Mouse (Mus musculus): ENCODE results near the gene Pth2r. TPM values are rescaled to one million over a fixed set of nuclear protein-coding genes. Genes with fewer than 3 reads are reported as not detected.

Gene Pth2r
- total and polyA plus RNA-seq, 3 experiments = not detected

DNA sequence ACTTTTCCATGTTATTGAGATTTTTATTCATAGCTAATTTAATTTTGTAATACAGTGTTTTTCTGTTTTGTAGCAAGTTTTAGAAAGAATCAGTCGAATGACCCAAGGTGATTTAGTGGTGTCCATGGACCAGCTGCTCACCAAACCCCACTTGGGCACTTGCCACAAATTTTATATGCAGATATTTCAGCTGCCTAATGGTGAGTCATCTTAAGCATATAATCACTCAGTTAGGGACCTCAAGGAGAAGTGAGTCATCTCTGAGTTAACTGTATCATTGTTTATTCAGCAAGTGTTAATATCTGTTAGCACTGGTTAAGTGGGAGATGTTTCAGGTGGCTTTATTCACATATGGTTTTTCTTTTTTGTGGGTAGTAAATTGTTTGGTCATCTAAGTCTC is 36.2 kb upstream of the Pth2r start:
- Histone ChIP-seq H3K27ac (ENCODE audit: insufficient read depth, low read depth) (no peak overlapping the region), H3K9me3 (replicated peaks; ENCODE audit: low read length) (no peaks in the 10 kb centered on the region), H3K4me3 (replicated peaks in 1 of 3; ENCODE audit: low read depth in 2 of 3, low read length in 2 of 3, poor library complexity in 1 of 3) (no peak overlapping the region), H3K36me3 (replicated peaks in 1 of 2; ENCODE audit: control insufficient read depth in 1 of 2, insufficient read depth in 1 of 2, low read length in 1 of 2) (peaks cover 14 to 58% of the 10 kb centered on the region in 2 experiments), H3K4me2 (ENCODE audit: insufficient read depth, low read depth, poor library complexity, severe bottlenecking) (no peak overlapping the region), H3K4me1 (ENCODE audit: control insufficient read depth in 1 of 2, insufficient read depth in 2 of 2) (peaks cover 0 to 4% of the 10 kb centered on the region in 2 experiments; a peak in 2 of 4 replicates), H3K27me3 (replicated peaks) (no peaks in the 10 kb centered on the region), H3K79me2 (replicated peaks; ENCODE audit: control insufficient read depth, extremely low read depth, insufficient read depth, poor library complexity, severe bottlenecking) (0 out of 2 replicates have a peak, but pooled peaks cover 2% of the 10 kb centered on the region), H3K9ac (ENCODE audit: insufficient read depth, low read depth) (no peak overlapping the region)
- TF ChIP-seq CHD1 (IDR thresholded peaks at IDR 0.05; ENCODE audit: low read depth, low read length) = no peak
- no peak for TF ChIP-seq MEF2A (IDR thresholded peaks at IDR 0.05; ENCODE audit: borderline replicate concordance, low read depth, low read length)
- no peak for TF ChIP-seq E2F4 (IDR thresholded peaks at IDR 0.05; ENCODE audit: insufficient replicate concordance, low read depth, low read length)
- no peak for TF ChIP-seq EP300 (IDR thresholded peaks at IDR 0.05; ENCODE audit: low read length)
- TF ChIP-seq POLR2AphosphoS2 (IDR thresholded peaks at IDR 0.05; ENCODE audit: low read depth, low read length) = no peak
- TF ChIP-seq GABPA (IDR thresholded peaks at IDR 0.05; ENCODE audit: insufficient replicate concordance, low read depth, low read length) = no peak
- in situ Hi-C loops (cut with MboI; ENCODE audit: low pct_ligation_motif_present, low pct_unique_long_range_greater_than_20kb, low sequenced_read_pairs) (no loop called here), dilution Hi-C loops (cut with MboI; ENCODE audit: extremely low pct_ligation_motif_present, extremely low pct_unique_long_range_greater_than_20kb, low sequenced_read_pairs) (no loop called here)
- DNase-seq (ENCODE audit: extremely low read depth) = no peak

DNA sequence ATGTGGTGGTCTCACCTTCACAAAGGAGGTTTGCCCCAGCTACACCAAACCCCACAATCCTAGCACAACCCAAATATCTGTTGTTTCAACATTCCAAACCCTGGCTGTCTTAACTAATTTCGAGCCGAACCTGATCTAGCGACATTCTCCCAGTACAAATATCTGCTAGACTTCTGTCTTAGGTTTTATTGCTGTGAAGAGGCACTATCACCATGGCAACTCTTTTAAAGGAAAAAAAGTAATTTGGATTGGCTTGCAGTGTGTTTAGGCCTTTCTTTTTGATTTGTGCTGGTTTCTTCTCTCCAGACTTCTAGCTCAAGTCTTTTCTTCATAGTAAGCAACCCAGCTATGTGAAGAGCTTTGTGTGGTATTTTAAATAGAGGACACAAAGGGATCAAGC is 1.4 kb upstream of the Pth2r start:
- Histone ChIP-seq H3K27ac (ENCODE audit: insufficient read depth, low read depth) (no peak overlapping the region), H3K9me3 (replicated peaks; ENCODE audit: low read length) (no peaks in the 10 kb centered on the region), H3K4me2 (ENCODE audit: insufficient read depth, low read depth, poor library complexity, severe bottlenecking) (no peak overlapping the region), H3K79me2 (replicated peaks; ENCODE audit: control insufficient read depth, extremely low read depth, insufficient read depth, poor library complexity, severe bottlenecking) (no peaks in the 10 kb centered on the region), H3K9ac (ENCODE audit: insufficient read depth, low read depth) (no peak overlapping the region), H3K27me3 (replicated peaks) (no peaks in the 10 kb centered on the region), H3K4me3 (replicated peaks in 1 of 3; ENCODE audit: low read depth in 2 of 3, low read length in 2 of 3, poor library complexity in 1 of 3) (no peak overlapping the region), H3K4me1 (ENCODE audit: control insufficient read depth in 1 of 2, insufficient read depth in 2 of 2) (no peaks in the 10 kb centered on the region), H3K36me3 (replicated peaks in 1 of 2; ENCODE audit: control insufficient read depth in 1 of 2, insufficient read depth in 1 of 2, low read length in 1 of 2) (peaks cover 4 to 27% of the 10 kb centered on the region in 2 experiments)
- no peak for DNase-seq (ENCODE audit: extremely low read depth)
- in situ Hi-C loops (cut with MboI; ENCODE audit: low pct_ligation_motif_present, low pct_unique_long_range_greater_than_20kb, low sequenced_read_pairs) = no loop called here
- dilution Hi-C loops (cut with MboI; ENCODE audit: extremely low pct_ligation_motif_present, extremely low pct_unique_long_range_greater_than_20kb, low sequenced_read_pairs) = no loop called here
- TF ChIP-seq MAX (IDR thresholded peaks at IDR 0.05; ENCODE audit: low read length) = no peak
- TF ChIP-seq CTCF (conservative IDR thresholded peaks at IDR 0.05 in 1 of 2, IDR thresholded peaks at IDR 0.05 in 1 of 2; ENCODE audit: low read depth in 2 of 2, low read length in 2 of 2) = no peak
- no peak for TF ChIP-seq E2F4 (IDR thresholded peaks at IDR 0.05; ENCODE audit: insufficient replicate concordance, low read depth, low read length)
- TF ChIP-seq BHLHE40 (IDR thresholded peaks at IDR 0.05; ENCODE audit: low read depth, low read length) = no peak
- no peak for TF ChIP-seq MAZ (IDR thresholded peaks at IDR 0.05; ENCODE audit: low read depth, low read length)
- TF ChIP-seq TBP (conservative IDR thresholded peaks at IDR 0.05; ENCODE audit: low read depth, low read length) = no peak
- TF ChIP-seq HCFC1 (IDR thresholded peaks at IDR 0.05; ENCODE audit: low read depth, low read length) = no peak
- no peak for TF ChIP-seq IRF4 (IDR thresholded peaks at IDR 0.05; ENCODE audit: low read depth, low read length)
- no peak for TF ChIP-seq ZC3H11A (IDR thresholded peaks at IDR 0.05; ENCODE audit: low read depth, low read length)

DNA sequence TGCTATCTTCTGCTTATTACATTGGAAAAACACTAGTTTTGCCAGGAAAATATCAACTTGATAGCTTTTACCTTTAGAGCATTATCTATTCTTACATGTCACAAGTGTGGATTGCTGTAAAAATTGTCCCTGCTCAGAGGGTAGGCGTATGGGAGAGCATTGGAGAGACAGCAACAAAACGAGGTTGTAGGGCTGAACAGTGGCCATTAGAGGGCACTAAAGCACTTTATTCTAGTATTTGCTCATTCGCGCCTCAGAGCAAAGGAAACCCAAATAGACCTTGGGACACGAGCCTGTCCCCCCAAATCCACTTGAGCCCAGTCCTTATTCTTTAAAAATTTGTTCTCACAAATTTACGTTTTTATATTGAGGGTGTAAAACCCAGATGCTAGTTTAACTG is 910 bp downstream of the Pth2r start:
- H3K79me2 ChIP-seq (replicated peaks; ENCODE audit: control insufficient read depth, extremely low read depth, insufficient read depth, poor library complexity, severe bottlenecking) = no peaks in the 10 kb centered on the region
- dilution Hi-C loops (cut with MboI; ENCODE audit: extremely low pct_ligation_motif_present, extremely low pct_unique_long_range_greater_than_20kb, low sequenced_read_pairs) = no loop called here
- no peak overlapping the region for H3K9ac ChIP-seq (ENCODE audit: insufficient read depth, low read depth)
- TF ChIP-seq USF1 (IDR thresholded peaks at IDR 0.05; ENCODE audit: low read depth, low read length) = no peak
- peak; percentile 53 for TF ChIP-seq SMC3 (IDR thresholded peaks at IDR 0.05; ENCODE audit: low read depth, low read length)
- TF ChIP-seq RAD21 (IDR thresholded peaks at IDR 0.05; ENCODE audit: low read depth, low read length) = peak; percentile 77
- TF ChIP-seq MYC (IDR thresholded peaks at IDR 0.05; ENCODE audit: low read depth, low read length) = no peak
- peak; percentile 55 to 79 for TF ChIP-seq CTCF (conservative IDR thresholded peaks at IDR 0.05 in 1 of 2, IDR thresholded peaks at IDR 0.05 in 1 of 2; ENCODE audit: low read depth in 2 of 2, low read length in 2 of 2)
- 0 out of 2 replicates have a peak, but pooled peaks have one; percentile 64 for TF ChIP-seq E2F4 (IDR thresholded peaks at IDR 0.05; ENCODE audit: insufficient replicate concordance, low read depth, low read length)
- peak; percentile 19; the same call in 1 of the 2 replicates for TF ChIP-seq ZNF384 (IDR thresholded peaks at IDR 0.05; ENCODE audit: low read depth, low read length)
- in situ Hi-C loops (cut with MboI; ENCODE audit: low pct_ligation_motif_present, low pct_unique_long_range_greater_than_20kb, low sequenced_read_pairs) = no loop called here
- no peaks in the 10 kb centered on the region for H3K4me1 ChIP-seq (ENCODE audit: control insufficient read depth in 1 of 2, insufficient read depth in 2 of 2)
- H3K36me3 ChIP-seq (replicated peaks in 1 of 2; ENCODE audit: control insufficient read depth in 1 of 2, insufficient read depth in 1 of 2, low read length in 1 of 2) = peaks cover 0 to 12% of the 10 kb centered on the region in 2 experiments
- H3K4me3 ChIP-seq (replicated peaks in 1 of 3; ENCODE audit: low read depth in 2 of 3, low read length in 2 of 3, poor library complexity in 1 of 3) = no peak overlapping the region
- peak; percentile 57 for DNase-seq (ENCODE audit: extremely low read depth)
- H3K27ac ChIP-seq (ENCODE audit: insufficient read depth, low read depth) = no peak overlapping the region
- H3K27me3 ChIP-seq (replicated peaks) = no peaks in the 10 kb centered on the region
- no peaks in the 10 kb centered on the region for H3K9me3 ChIP-seq (replicated peaks; ENCODE audit: low read length)
- no peak overlapping the region for H3K4me2 ChIP-seq (ENCODE audit: insufficient read depth, low read depth, poor library complexity, severe bottlenecking)

Measured in CH12.LX (cell line).